Mouse (Mus musculus): Measurements from ENCODE around the gene Nceh1.

GRCm38 (mm10) chr3:27222488-27222887, 39.7 kb downstream of the Nceh1 start:
- TF ChIP-seq POLR2A (IDR thresholded peaks at IDR 0.05; ENCODE audit: extremely low read depth, insufficient read depth, low read length) (no peak), CTCF (IDR thresholded peaks at IDR 0.05; ENCODE audit: low read depth, low read length) (no peak)
